Mouse (Mus musculus) lung, embryonic 16.5 days (tissue): ENCODE measurements around the gene Msh5. TPM values are rescaled to one million over a fixed set of nuclear protein-coding genes. Genes with fewer than 3 reads are reported as not detected.
"Not testable (repeated sequence)": the region's sequence is repeated elsewhere in the genome, so short reads cannot be mapped to it uniquely, and the experiment has no call there.

Experiments used
- ATAC-seq: fragments of 200-750 bp; cut with Nextera tagmentation; 2 replicates; pipeline ENCODE4 v1.8.0; 2017; ENCODE audit warnings: low read depth, mild to moderate bottlenecking, moderate library complexity
- H3K27ac ChIP-seq: fragments of 300-500 bp; sonication (generic); 2 replicates; pipeline ENCODE4 v1.5.1; 2014; ENCODE audit warnings: mild to moderate bottlenecking, control low read depth, low read length
- H3K27me3 ChIP-seq: fragments of 300-500 bp; sonication (generic); 2 replicates; pipeline ENCODE4 v1.6.1; 2014; ENCODE audit warnings: low read depth, low read length, mixed read lengths; ENCODE audit not compliant: control insufficient read depth, insufficient read depth
- H3K36me3 ChIP-seq: fragments of 300-500 bp; sonication (generic); 2 replicates; pipeline ENCODE4 v1.6.1; 2014; ENCODE audit warnings: low read length; ENCODE audit not compliant: control insufficient read depth, insufficient read depth
- H3K4me1 ChIP-seq: fragments of 300-500 bp; sonication (generic); replicated peaks from 2 replicates; pipeline ENCODE4 v1.6.1; 2014; ENCODE audit warnings: low read length, mixed read lengths; ENCODE audit not compliant: control insufficient read depth, insufficient read depth
- H3K4me2 ChIP-seq: fragments of 300-500 bp; sonication (generic); 2 replicates; pipeline ENCODE4 v1.6.1; 2014; ENCODE audit warnings: low read depth, low read length, control low read depth
- H3K4me3 ChIP-seq: fragments of 300-500 bp; sonication (generic); 2 replicates; pipeline ENCODE4 v1.5.1; 2014; ENCODE audit warnings: mild to moderate bottlenecking, low read length, control low read depth
- H3K9ac ChIP-seq: fragments of 300-500 bp; sonication (generic); 2 replicates; pipeline ENCODE4 v1.6.1; 2014; ENCODE audit warnings: low read length, control low read depth
- H3K9me3 ChIP-seq: fragments of 300-500 bp; sonication (generic); 2 replicates; pipeline ENCODE4 v1.6.1; 2016; ENCODE audit warnings: low read length; ENCODE audit not compliant: control insufficient read depth
- WGBS: fragments of 180-500 bp; shearing (Covaris S2); extraction: QIAGEN DNeasy Blood & Tissue Kit; methylation state at CpG from one replicate; pipeline ENCODE4 v1.1.7; 2014; 5-methylcytosine and 5-hydroxymethylcytosine counted together
- polyA plus RNA-seq: library from polyadenylated mRNA; unstranded; fragments of >200 nt; fragmentation: Nextera tagmentation; extraction: Ambion mirVana; gene quantifications from 2 replicates; pipeline ENCODE4 v1.2.1, GENCODE M21; 2015

Msh5 gene
- polyA plus RNA-seq, 1 experiment from 2014 or later = 4.7 TPM

- no peaks in the 10 kb centered on the region for H3K27me3 ChIP-seq
- WGBS = 90% methylated on average over 16 of the region's 16 CpGs
- no peak overlapping the region for H3K4me2 ChIP-seq
- peaks cover 54% of the 10 kb centered on the region for H3K36me3 ChIP-seq
- H3K4me3 ChIP-seq = no peak overlapping the region
- no peaks in the 10 kb centered on the region for H3K4me1 ChIP-seq
- no peak overlapping the region for H3K27ac ChIP-seq
- H3K9ac ChIP-seq = no peak overlapping the region
- no peaks in the 10 kb centered on the region for H3K9me3 ChIP-seq
- no peak for ATAC-seq
Measured at GRCm38 (mm10) chr17:35015296-35015695, 31.2 kb downstream of the Msh5 start.

DNA sequence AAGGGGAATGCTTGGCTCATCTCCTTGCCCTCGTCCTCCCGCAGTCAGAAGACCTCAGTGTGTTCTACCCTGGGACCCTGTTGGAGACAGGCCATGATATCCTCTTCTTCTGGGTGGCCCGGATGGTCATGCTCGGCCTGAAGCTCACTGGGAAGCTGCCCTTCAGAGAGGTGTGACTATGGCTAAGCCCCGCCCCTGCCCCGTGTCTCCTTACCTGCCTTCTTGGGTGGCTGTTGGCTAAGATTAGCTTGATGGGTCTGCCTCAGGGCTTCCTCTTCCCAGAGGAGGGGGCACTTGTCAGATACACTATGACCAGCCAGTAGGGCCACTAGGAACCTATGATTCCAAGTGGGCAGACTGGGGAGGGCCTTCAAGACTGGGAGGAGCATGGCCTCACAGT is 33.3 kb downstream of the Msh5 start:
- no peak overlapping the region for H3K27ac ChIP-seq
- WGBS = 66% methylated on average over 6 of the region's 6 CpGs
- no peak overlapping the region for H3K4me2 ChIP-seq
- no peaks in the 10 kb centered on the region for H3K4me1 ChIP-seq
- H3K36me3 ChIP-seq = peaks cover 64% of the 10 kb centered on the region
- no peaks in the 10 kb centered on the region for H3K9me3 ChIP-seq
- H3K27me3 ChIP-seq = no peaks in the 10 kb centered on the region
- H3K4me3 ChIP-seq = no peak overlapping the region
- no peak overlapping the region for H3K9ac ChIP-seq
- ATAC-seq = no peak

DNA sequence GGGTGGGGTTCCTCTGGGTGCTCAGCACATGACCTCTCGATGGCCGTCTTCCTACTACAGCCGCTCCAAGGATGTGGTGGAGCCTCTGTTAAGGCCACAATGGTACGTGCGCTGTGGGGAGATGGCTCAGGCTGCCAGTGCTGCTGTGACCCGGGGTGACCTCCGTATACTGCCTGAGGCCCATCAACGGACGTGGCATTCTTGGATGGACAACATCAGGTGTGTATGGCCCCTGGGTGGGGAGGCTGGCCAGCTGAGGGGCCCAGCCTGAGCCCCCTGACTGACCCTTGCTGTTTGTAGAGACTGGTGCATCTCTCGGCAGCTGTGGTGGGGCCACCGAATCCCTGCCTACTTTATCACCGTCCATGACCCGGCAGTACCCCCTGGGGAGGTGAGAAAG is 34.1 kb downstream of the Msh5 start:
- ATAC-seq = no peak
- Histone ChIP-seq H3K4me1 (no peaks in the 10 kb centered on the region), H3K4me2 (no peak overlapping the region), H3K27ac (no peak overlapping the region), H3K36me3 (peaks cover 69% of the 10 kb centered on the region), H3K4me3 (no peak overlapping the region), H3K9ac (no peak overlapping the region), H3K27me3 (no peaks in the 10 kb centered on the region), H3K9me3 (no peaks in the 10 kb centered on the region)
- WGBS = 78% methylated on average over 13 of the region's 13 CpGs

DNA sequence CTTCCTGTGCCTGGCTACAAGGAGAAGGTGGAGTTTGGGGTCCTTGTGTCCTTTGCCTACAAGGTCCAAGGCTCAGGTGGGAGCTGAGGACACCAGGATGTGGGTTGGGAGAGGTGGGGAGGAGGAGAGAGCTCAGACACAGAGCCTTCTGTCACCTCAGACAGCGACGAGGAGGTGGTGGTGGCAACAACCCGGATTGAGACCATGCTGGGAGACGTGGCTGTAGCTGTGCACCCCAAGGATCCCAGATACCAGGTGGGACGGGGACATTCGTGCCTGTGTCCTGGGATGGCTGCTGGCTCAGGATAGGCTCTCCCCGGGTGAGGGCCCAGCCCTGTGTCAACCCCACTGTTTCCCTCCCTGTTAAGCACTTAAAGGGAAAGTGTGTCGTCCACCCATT is 35.1 kb downstream of the Msh5 start:
- no peak for ATAC-seq
- no peak overlapping the region for H3K4me3 ChIP-seq
- H3K36me3 ChIP-seq = peaks cover 71% of the 10 kb centered on the region
- H3K27me3 ChIP-seq = no peaks in the 10 kb centered on the region
- H3K9ac ChIP-seq = no peak overlapping the region
- H3K9me3 ChIP-seq = no peaks in the 10 kb centered on the region
- H3K4me1 ChIP-seq = no peaks in the 10 kb centered on the region
- 91% methylated on average over 8 of the region's 8 CpGs for WGBS
- H3K4me2 ChIP-seq = no peak overlapping the region
- no peak overlapping the region for H3K27ac ChIP-seq

DNA sequence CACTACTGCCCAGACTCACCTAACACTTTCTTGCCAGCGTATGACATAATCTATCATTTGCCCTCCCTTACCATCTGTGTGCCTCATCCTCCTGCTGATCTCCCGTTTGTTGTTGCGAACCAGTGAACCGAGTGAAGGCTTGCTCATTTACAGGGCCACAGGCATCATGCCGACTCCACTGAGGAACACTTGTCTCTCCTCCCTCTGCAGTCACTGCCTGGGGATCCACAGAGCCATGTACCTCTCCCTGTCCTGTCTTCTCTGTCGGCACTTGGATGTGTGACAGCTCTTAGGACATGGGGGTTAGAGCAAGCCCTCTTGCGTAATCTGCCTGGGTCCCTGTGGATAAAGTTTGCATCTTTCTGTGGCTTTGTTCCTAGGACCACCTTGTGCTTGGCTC is 37.0 kb downstream of the Msh5 start:
- WGBS = 85% methylated on average over 7 of the region's 7 CpGs
- H3K27ac ChIP-seq = no peak overlapping the region
- no peaks in the 10 kb centered on the region for H3K4me1 ChIP-seq
- ATAC-seq = no peak
- H3K27me3 ChIP-seq = no peaks in the 10 kb centered on the region
- no peak overlapping the region for H3K4me2 ChIP-seq
- H3K9me3 ChIP-seq = no peaks in the 10 kb centered on the region
- no peak overlapping the region for H3K9ac ChIP-seq
- no peak overlapping the region for H3K4me3 ChIP-seq
- peaks cover 67% of the 10 kb centered on the region for H3K36me3 ChIP-seq

DNA sequence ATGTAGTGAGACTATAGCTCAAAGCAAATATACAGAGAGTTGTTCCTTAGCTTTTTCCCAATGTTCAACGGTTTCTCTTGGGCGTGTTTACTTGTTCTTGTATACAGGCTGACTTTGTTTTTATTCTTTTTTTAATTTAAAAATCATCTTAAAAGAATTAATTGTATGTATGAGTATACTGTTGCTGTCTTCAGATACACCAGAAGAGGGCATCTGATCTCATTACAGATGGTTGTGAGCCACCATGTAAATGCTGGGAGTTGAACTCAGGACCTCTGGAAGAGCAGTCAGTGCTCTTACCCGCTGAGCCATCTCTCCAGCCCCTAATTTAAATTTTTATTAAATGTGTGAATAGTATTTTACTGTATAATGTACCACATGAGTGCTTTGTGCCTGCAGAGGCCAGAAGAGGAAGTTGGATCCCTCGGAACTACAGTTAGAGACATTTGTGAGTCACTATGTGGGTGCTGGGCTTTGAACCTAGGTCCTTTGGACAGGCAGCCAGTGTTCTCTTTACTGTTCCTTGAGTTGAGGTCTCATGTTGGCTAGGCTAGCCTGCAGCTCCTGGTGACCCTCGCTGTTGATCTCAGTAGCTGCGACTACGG is 39.1 kb downstream of the Msh5 start:
- WGBS = 89% methylated on average over 7 of the region's 7 CpGs
- Histone ChIP-seq H3K27ac (no peak overlapping the region), H3K27me3 (no peaks in the 10 kb centered on the region), H3K4me2 (no peak overlapping the region), H3K4me1 (peaks cover 9% of the 10 kb centered on the region), H3K9ac (no peak overlapping the region), H3K4me3 (no peak overlapping the region), H3K9me3 (no peaks in the 10 kb centered on the region), H3K36me3 (peaks cover 46% of the 10 kb centered on the region)
- no peak for ATAC-seq

DNA sequence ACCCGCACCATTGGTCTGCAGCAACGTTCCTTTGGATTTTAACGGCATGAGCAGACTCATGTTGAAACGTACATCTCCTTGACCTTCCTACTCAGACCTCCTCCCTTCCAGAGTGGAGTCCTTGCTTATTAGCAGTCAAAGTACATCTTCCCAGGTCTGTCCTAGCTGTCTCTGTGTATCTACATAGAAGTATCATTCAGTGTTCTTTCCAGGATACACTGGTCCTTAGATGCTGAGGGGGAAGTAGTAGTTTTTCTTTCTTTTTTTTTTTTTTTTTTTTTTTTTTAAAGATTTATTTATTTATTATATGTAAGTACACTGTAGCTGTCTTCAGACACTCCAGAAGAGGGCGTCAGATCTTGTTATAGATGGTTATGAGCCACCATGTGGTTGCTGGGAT is 40.6 kb downstream of the Msh5 start:
- not testable (repeated sequence) for H3K4me2 ChIP-seq, H3K27ac ChIP-seq, H3K9me3 ChIP-seq, ATAC-seq, H3K27me3 ChIP-seq, H3K9ac ChIP-seq, H3K4me3 ChIP-seq
- Histone ChIP-seq H3K4me1 (peaks cover 14% of the 10 kb centered on the region), H3K36me3 (peaks cover 33% of the 10 kb centered on the region)
- WGBS = 95% methylated on average over 4 of the region's 5 CpGs

GRCm38 (mm10) chr17:35005158-35005557 is 41.4 kb downstream of the Msh5 start:
- no peak overlapping the region for H3K4me3 ChIP-seq
- ATAC-seq = no peak
- H3K4me2 ChIP-seq = no peak overlapping the region
- peaks cover 14% of the 10 kb centered on the region for H3K4me1 ChIP-seq
- H3K27me3 ChIP-seq = no peaks in the 10 kb centered on the region
- H3K9me3 ChIP-seq = no peaks in the 10 kb centered on the region
- H3K27ac ChIP-seq = no peak overlapping the region
- no peak overlapping the region for H3K9ac ChIP-seq
- peaks cover 25% of the 10 kb centered on the region for H3K36me3 ChIP-seq
- 89% methylated on average over 10 of the region's 10 CpGs for WGBS

GRCm38 (mm10) chr17:35004075-35004717 is 42.3 kb downstream of the Msh5 start:
- Histone ChIP-seq H3K36me3 (peaks cover 20% of the 10 kb centered on the region), H3K9me3 (no peaks in the 10 kb centered on the region), H3K27me3 (no peaks in the 10 kb centered on the region), H3K4me1 (peaks cover 16% of the 10 kb centered on the region), H3K27ac (no peak overlapping the region), H3K4me2 (no peak overlapping the region), H3K4me3 (no peak overlapping the region), H3K9ac (no peak overlapping the region)
- WGBS = 92% methylated on average over 17 of the region's 17 CpGs
- no peak for ATAC-seq
